Mouse (Mus musculus): Measurements from ENCODE around the gene Reg3b. TPM values are rescaled to one million over a fixed set of nuclear protein-coding genes. Genes with fewer than 3 reads are reported as not detected.

Gene Reg3b
- polyA plus RNA-seq (2015; fragmentation: Nextera tagmentation; extraction: Ambion mirVana): 0.22 TPM in 1 of 2 replicates, not detected in the other

DNA sequence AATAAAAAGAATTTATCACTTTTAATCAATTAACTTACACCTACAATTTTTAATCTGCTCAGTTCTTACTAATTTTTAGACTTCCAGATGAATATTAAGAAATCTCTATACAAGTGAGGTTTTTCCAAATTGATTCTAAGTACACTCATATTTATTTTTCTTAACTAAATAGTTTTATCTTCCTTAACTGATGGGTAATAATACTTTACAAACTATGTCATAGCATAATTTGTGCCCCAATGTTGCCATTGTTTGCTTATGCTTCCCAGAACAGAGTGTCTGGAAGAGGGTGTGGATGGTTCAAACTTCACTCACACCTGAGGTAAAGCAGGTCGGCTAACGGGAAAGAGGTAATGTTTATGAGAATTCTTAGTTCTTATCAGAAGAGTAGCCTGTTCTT is at the start of gene Reg3b:
TSS of gene Reg3b (plus strand) at position 301 of the 400 bp plus-strand sequence.
- no peaks in the 10 kb centered on the region for H3K9me3 ChIP-seq (replicated peaks; ENCODE audit: control insufficient read depth, low read length)
- 67% methylated on average over 2 of the region's 2 CpGs for WGBS (ENCODE audit: insufficient replicate concordance)
- H3K4me2 ChIP-seq (ENCODE audit: low read depth, low read length): no peak within 1 kb of the TSS
- H3K27me3 ChIP-seq (ENCODE audit: control insufficient read depth, insufficient read depth, low read depth, low read length): no peaks in the 10 kb centered on the region
- H3K4me3 ChIP-seq (ENCODE audit: low read depth, low read length): no peak within 1 kb of the TSS
- H3K4me1 ChIP-seq (ENCODE audit: control insufficient read depth, low read depth, low read length): no peaks in the 10 kb centered on the region
- H3K9ac ChIP-seq (ENCODE audit: low read depth, low read length): no peak within 1 kb of the TSS
- no peak for ATAC-seq (ENCODE audit: low read depth)
- no peaks in the 10 kb centered on the region for H3K36me3 ChIP-seq (ENCODE audit: control insufficient read depth, insufficient read depth)
- H3K27ac ChIP-seq (ENCODE audit: low read length): no peak within 1 kb of the TSS

DNA sequence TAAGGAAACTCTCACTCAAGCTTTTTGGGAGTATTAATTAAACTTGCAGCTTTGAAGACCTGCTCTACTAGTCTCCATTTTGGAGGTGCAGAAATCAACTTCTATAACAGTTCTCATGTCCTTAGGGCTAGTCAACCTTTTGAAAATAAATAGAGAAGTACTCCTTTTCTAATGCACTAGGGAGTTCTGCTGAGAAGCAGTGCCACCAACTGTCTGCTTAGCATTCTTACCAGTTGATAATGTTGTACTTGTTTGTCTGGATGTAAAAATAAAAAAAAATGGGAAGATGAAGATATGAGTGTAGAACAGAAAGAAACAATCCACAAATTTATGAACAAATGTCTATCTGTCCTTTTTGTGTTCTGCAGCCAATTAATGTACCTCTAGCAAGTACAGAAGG is 42.7 kb upstream of the Reg3b start:
- Histone ChIP-seq H3K4me2 (ENCODE audit: low read depth, low read length) (no peak overlapping the region), H3K9ac (ENCODE audit: low read depth, low read length) (no peak overlapping the region), H3K4me1 (ENCODE audit: control insufficient read depth, low read depth, low read length) (no peaks in the 10 kb centered on the region), H3K36me3 (ENCODE audit: control insufficient read depth, insufficient read depth) (no peaks in the 10 kb centered on the region), H3K4me3 (ENCODE audit: low read depth, low read length) (no peak overlapping the region), H3K27me3 (ENCODE audit: control insufficient read depth, insufficient read depth, low read depth, low read length) (no peaks in the 10 kb centered on the region), H3K9me3 (replicated peaks; ENCODE audit: control insufficient read depth, low read length) (no peaks in the 10 kb centered on the region), H3K27ac (ENCODE audit: low read length) (no peak overlapping the region)
- ATAC-seq (ENCODE audit: low read depth): no peak

DNA sequence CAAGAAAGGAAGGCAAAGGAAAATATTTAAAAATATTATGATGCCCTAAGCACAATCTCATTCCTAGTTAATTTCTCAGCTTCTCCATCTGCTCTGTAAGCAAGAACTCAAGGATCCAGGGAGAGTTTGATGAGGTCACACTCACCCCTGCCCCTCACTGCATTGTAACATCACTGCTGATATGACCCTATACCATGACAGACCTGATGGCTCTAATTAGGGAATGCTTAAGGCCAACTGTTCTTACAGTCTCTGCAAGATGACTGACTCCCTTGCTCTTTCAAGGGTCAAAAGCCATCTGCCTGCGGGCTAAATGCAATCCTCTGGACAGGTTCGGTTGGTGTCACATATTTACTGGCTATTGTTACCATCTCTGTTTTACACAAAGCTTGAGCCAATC is 41.3 kb upstream of the Reg3b start:
- Histone ChIP-seq H3K9ac (ENCODE audit: low read depth, low read length) (no peak overlapping the region), H3K9me3 (replicated peaks; ENCODE audit: control insufficient read depth, low read length) (no peaks in the 10 kb centered on the region), H3K27ac (ENCODE audit: low read length) (no peak overlapping the region), H3K4me1 (ENCODE audit: control insufficient read depth, low read depth, low read length) (no peaks in the 10 kb centered on the region), H3K4me3 (ENCODE audit: low read depth, low read length) (no peak overlapping the region), H3K36me3 (ENCODE audit: control insufficient read depth, insufficient read depth) (no peaks in the 10 kb centered on the region), H3K27me3 (ENCODE audit: control insufficient read depth, insufficient read depth, low read depth, low read length) (no peaks in the 10 kb centered on the region), H3K4me2 (ENCODE audit: low read depth, low read length) (no peak overlapping the region)
- WGBS (ENCODE audit: insufficient replicate concordance): 69% methylated on average over 2 of the region's 2 CpGs
- no peak for ATAC-seq (ENCODE audit: low read depth)

DNA sequence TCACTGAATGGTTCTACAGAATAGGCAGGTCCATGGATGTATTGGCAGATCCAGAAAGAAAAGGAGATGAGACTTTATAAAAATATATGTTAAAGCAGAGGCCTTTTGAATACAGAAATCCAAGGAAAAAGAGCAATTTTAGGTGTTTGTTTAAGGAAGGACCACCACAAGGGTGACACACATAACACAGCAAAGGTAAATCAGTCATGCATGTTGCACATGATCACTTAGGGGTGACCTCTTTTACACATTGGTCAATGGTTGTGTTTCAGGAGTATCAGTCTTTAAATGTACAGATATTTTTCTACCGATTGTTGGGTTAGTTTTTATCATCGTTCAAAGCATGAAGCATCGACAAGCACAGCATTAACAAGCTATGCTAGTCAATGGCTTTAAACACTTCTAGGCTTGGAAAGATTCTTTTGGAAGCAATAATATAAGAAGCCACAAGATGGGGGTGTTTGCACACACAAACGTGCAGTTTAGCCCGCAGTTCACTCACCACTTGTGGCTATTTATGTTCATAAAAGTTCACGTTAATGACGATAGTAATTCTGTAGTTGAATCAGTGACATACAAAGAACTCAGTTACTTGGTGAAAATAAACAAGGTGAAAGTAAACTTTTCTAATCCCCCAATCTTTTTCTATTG is 38.4 kb upstream of the Reg3b start:
- H3K27me3 ChIP-seq (ENCODE audit: control insufficient read depth, insufficient read depth, low read depth, low read length): no peaks in the 10 kb centered on the region
- 32% methylated on average over 7 of the region's 7 CpGs for WGBS (ENCODE audit: insufficient replicate concordance)
- no peaks in the 10 kb centered on the region for H3K4me1 ChIP-seq (ENCODE audit: control insufficient read depth, low read depth, low read length)
- no peak overlapping the region for H3K9ac ChIP-seq (ENCODE audit: low read depth, low read length)
- H3K4me3 ChIP-seq (ENCODE audit: low read depth, low read length): no peak overlapping the region
- no peak overlapping the region for H3K4me2 ChIP-seq (ENCODE audit: low read depth, low read length)
- H3K36me3 ChIP-seq (ENCODE audit: control insufficient read depth, insufficient read depth): no peaks in the 10 kb centered on the region
- no peak overlapping the region for H3K27ac ChIP-seq (ENCODE audit: low read length)
- no peak for ATAC-seq (ENCODE audit: low read depth)
- H3K9me3 ChIP-seq (replicated peaks; ENCODE audit: control insufficient read depth, low read length): no peaks in the 10 kb centered on the region

DNA sequence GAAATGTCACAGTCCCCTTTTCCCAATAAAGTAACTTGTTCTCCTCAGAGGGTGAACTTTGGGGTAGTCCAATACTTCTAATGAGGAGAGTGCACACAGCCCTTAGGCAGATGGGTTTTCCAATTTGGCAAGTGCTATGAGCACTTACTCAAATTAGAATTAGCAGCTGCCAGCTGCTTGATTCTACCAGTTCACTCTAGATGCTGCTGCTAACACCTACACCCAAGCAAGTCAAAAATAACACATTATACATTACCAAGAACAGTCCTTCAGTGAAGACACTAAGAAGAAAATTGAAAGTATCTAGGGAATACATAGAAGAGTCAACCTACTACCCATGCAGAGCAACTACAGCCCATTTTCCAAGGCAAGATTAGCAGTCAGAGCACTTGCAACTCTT is 30.2 kb upstream of the Reg3b start:
- Histone ChIP-seq H3K27ac (ENCODE audit: low read length) (no peak overlapping the region), H3K4me1 (ENCODE audit: control insufficient read depth, low read depth, low read length) (no peaks in the 10 kb centered on the region), H3K9me3 (replicated peaks; ENCODE audit: control insufficient read depth, low read length) (no peaks in the 10 kb centered on the region), H3K4me3 (ENCODE audit: low read depth, low read length) (no peak overlapping the region), H3K9ac (ENCODE audit: low read depth, low read length) (no peak overlapping the region), H3K36me3 (ENCODE audit: control insufficient read depth, insufficient read depth) (no peaks in the 10 kb centered on the region), H3K27me3 (ENCODE audit: control insufficient read depth, insufficient read depth, low read depth, low read length) (no peaks in the 10 kb centered on the region), H3K4me2 (ENCODE audit: low read depth, low read length) (no peak overlapping the region)
- no peak for ATAC-seq (ENCODE audit: low read depth)

DNA sequence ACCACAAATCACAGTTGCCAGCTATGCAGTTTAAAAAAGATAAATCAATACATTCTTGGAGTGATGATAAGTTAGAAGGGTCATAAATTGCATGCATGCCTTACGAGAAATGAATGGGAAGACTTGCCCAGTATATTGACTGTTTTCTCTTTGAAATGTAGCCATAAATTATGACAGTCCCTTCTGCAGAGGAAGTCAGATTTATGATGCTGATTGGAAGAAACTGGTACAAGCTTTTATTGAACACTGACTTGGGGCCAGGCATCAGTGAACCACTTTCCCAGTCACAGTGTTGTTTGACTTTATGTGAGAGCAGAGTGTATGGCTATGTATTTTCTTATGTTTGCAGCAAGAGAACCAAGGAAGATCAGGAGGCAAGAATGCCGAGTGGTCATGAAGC is 28.8 kb upstream of the Reg3b start:
- Histone ChIP-seq H3K27ac (ENCODE audit: low read length) (no peak overlapping the region), H3K4me3 (ENCODE audit: low read depth, low read length) (no peak overlapping the region), H3K4me1 (ENCODE audit: control insufficient read depth, low read depth, low read length) (no peaks in the 10 kb centered on the region), H3K36me3 (ENCODE audit: control insufficient read depth, insufficient read depth) (no peaks in the 10 kb centered on the region), H3K9me3 (replicated peaks; ENCODE audit: control insufficient read depth, low read length) (no peaks in the 10 kb centered on the region), H3K27me3 (ENCODE audit: control insufficient read depth, insufficient read depth, low read depth, low read length) (no peaks in the 10 kb centered on the region), H3K4me2 (ENCODE audit: low read depth, low read length) (no peak overlapping the region), H3K9ac (ENCODE audit: low read depth, low read length) (no peak overlapping the region)
- no peak for ATAC-seq (ENCODE audit: low read depth)
- 53% methylated on average over 2 of the region's 2 CpGs for WGBS (ENCODE audit: insufficient replicate concordance)

DNA sequence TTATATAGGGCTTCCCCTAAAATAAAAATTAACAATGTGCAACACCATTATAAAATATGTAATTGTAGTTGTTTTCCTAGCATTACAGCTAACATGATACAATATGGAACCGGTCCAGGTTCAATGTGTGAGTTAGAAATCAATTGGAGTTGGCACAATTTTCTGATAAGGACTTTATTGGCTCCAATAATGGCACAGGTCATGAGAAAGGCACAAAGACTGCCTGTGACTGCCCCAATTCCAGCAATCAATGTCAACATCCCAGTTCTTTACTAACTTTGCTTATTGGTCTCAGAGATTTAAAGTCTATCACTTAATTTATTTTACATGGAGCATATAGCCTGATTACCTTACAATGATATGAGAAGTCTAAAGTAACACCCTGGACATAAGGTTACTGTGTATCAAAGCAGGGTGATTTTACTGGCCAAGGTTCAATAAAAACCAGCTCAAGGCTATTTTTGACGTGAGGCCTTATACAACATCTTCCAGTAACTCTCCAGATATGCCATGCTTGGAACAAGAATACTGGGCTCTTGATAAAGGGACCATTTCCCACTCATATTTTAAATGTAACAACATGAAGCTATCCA is 8.4 kb upstream of the Reg3b start:
- Histone ChIP-seq H3K4me3 (ENCODE audit: low read depth, low read length) (no peak overlapping the region), H3K9me3 (replicated peaks; ENCODE audit: control insufficient read depth, low read length) (no peaks in the 10 kb centered on the region), H3K9ac (ENCODE audit: low read depth, low read length) (no peak overlapping the region), H3K4me2 (ENCODE audit: low read depth, low read length) (no peak overlapping the region), H3K27ac (ENCODE audit: low read length) (no peak overlapping the region), H3K36me3 (ENCODE audit: control insufficient read depth, insufficient read depth) (no peaks in the 10 kb centered on the region), H3K4me1 (ENCODE audit: control insufficient read depth, low read depth, low read length) (no peaks in the 10 kb centered on the region), H3K27me3 (ENCODE audit: control insufficient read depth, insufficient read depth, low read depth, low read length) (no peaks in the 10 kb centered on the region)
- WGBS (ENCODE audit: insufficient replicate concordance): 38% methylated on average over 2 of the region's 2 CpGs
- no peak for ATAC-seq (ENCODE audit: low read depth)

DNA sequence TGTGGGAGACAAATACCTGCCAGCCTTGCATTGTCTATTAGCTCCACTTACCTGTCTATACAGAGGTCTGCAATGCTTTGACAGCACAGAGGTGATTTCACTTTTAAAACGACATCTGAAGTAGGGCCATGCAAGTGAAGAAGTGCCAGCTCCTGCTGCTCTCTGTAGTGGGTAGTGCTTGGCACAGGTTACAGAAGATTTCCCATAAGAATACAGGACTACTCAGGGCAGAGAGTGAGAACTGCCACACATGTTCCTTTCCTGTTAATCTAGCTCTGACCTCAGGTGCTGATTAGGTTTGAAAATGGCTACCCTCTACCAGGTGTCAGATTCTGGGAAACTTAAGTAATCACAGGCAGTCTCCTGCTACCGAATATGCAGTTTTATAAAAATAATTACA is 8.3 kb downstream of the Reg3b start, which contains the start of gene Reg3d:
TSS of gene Reg3d (minus strand) at position 101 of the 400 bp plus-strand sequence.
- H3K27ac ChIP-seq (ENCODE audit: low read length): no peak within 1 kb of the TSS
- H3K9ac ChIP-seq (ENCODE audit: low read depth, low read length): no peak within 1 kb of the TSS
- no peak within 1 kb of the TSS for H3K4me2 ChIP-seq (ENCODE audit: low read depth, low read length)
- 56% methylated on average over 2 of the region's 2 CpGs for WGBS (ENCODE audit: insufficient replicate concordance)
- no peak for ATAC-seq (ENCODE audit: low read depth)
- no peaks in the 10 kb centered on the region for H3K27me3 ChIP-seq (ENCODE audit: control insufficient read depth, insufficient read depth, low read depth, low read length)
- no peaks in the 10 kb centered on the region for H3K4me1 ChIP-seq (ENCODE audit: control insufficient read depth, low read depth, low read length)
- no peaks in the 10 kb centered on the region for H3K36me3 ChIP-seq (ENCODE audit: control insufficient read depth, insufficient read depth)
- H3K9me3 ChIP-seq (replicated peaks; ENCODE audit: control insufficient read depth, low read length): no peaks in the 10 kb centered on the region
- no peak within 1 kb of the TSS for H3K4me3 ChIP-seq (ENCODE audit: low read depth, low read length)

DNA sequence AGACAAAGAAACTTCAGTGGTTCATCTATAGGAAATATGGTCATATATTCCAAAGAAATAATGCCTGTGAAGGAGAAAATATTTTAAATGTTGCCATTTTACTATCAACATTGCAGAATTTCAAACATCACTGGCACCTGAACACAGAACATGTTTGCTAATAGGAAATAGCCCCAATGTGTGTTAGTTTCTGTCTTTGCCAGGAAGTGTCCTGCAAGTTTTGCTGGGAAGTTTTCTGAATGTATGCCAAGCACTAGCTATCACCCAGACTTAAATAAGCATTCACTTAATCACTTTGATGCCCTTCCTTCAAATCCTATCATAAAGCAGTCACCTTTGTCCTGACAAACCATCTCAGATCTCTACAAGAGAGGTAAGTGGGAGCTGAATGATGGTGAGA is 10.0 kb downstream of the Reg3b start, which contains the start of gene Reg3a:
TSS of gene Reg3a (plus strand) at position 301 of the 400 bp plus-strand sequence.
- no peak for ATAC-seq (ENCODE audit: low read depth)

More for the DNA sequence above, 10.0 kb downstream of the Reg3b start, which contains the start of gene Reg3a:
- no peak within 1 kb of the TSS for H3K4me2 ChIP-seq (ENCODE audit: low read depth, low read length)
- H3K4me1 ChIP-seq (ENCODE audit: control insufficient read depth, low read depth, low read length): no peaks in the 10 kb centered on the region
- no peaks in the 10 kb centered on the region for H3K36me3 ChIP-seq (ENCODE audit: control insufficient read depth, insufficient read depth)
- no peaks in the 10 kb centered on the region for H3K27me3 ChIP-seq (ENCODE audit: control insufficient read depth, insufficient read depth, low read depth, low read length)
- no peaks in the 10 kb centered on the region for H3K9me3 ChIP-seq (replicated peaks; ENCODE audit: control insufficient read depth, low read length)
- no peak within 1 kb of the TSS for H3K4me3 ChIP-seq (ENCODE audit: low read depth, low read length)
- no peak within 1 kb of the TSS for H3K27ac ChIP-seq (ENCODE audit: low read length)
- H3K9ac ChIP-seq (ENCODE audit: low read depth, low read length): no peak within 1 kb of the TSS

Data from liver, embryonic 16.5 days (tissue).